Mouse (Mus musculus): ENCODE measurements at regions not wholly inside any gene's neighbourhood (a gene's known extent, or its start where the extent isn't known, plus 50 kb on each side); places are given as distances from the start of the nearest gene placed in this dataset.

GRCm38 (mm10) chr3:56830315-56831097, 471.3 kb downstream of the Tm4sf1 start:
- DNase-seq (ENCODE audit: extremely low spot score in 1 of 2, low spot score in 1 of 2) = no peak

DNA sequence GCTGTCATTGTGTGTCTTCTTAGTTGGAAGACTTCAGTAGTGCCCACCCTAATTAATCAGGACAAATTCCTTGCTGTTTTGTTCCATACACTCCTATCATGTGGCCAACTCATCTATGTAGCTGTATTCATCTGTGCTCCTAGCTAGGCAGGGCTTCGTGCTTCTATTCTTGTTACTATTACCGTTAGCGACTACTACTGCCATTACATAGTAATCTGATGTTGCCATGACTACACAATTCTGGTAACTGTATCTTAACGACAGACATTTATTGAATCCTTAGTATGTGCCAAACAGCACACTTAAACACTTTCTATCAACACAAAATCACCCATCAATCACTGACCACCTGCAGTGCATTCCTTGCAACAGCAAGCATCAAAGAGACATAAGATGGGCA, 477.6 kb downstream of the Tm4sf1 start:
- DNase-seq (ENCODE audit: extremely low spot score in 1 of 2, low spot score in 1 of 2) = no peak

DNA sequence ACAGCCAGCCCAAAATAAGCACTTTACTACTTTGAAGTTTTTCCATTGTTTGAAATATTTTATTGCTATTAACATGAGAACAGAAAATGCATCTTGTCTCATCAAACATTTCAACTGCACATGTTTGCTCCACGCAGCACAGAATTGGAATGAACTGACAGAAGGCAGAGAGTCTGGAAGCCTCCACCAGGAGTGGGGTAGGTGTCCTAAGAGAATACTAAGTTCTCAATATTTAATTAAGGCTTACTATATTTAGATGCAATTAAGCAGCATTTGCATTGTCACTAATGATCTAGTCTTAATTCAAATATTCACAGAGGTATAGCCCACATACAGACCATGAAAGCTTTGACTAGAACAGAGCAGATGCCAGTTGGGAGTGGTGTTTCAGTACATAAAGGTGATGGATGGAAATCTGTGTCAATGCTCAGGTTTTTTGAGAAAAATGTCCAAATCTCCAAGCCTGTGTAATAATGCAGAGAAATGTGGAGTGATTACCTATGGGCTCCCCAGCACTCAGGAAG, 491.2 kb downstream of the Tm4sf1 start:
- DNase-seq (ENCODE audit: extremely low spot score in 1 of 2, low spot score in 1 of 2) = no peak

DNA sequence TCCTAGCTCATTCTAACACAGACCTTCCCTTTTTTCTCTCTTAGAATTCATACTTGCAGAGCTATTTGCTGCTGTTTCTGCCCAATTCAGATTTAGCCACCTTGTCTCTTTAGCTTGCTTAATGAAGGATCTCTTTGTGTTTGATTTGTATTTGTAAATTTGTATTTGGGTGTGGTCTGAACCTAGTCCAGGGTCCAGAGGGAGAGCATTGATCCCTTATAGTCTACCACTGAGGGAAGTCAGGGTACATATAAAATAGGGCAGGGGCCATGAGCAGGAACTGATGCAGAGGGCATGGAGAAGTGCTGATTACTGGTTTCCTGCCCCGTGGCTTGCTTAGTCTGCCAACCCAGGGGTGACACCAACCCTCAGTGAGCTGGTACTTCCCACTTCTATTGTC, 508.7 kb downstream of the Tm4sf1 start:
- no peak for DNase-seq (ENCODE audit: extremely low spot score in 1 of 2, low spot score in 1 of 2)

DNA sequence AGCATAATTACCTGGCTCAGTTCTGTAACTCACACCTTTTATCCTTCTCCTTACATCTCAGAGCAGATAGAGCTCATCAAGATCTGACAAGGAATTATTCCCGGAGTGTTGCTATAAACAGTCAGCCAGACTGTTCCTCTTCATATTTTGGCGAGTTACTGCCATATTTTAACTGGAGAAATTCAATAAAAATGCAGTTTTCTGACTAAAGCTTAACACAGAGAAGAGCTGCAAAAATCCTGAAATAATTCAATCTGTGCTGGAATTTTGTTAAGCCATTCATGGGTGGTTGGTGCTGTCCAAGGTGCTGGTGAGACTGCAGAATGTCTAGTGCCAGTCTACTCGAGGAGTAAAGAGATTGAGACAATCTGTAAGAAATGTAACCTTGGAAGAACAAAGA, 512.6 kb downstream of the Tm4sf1 start:
- DNase-seq (ENCODE audit: extremely low spot score in 1 of 2, low spot score in 1 of 2) = no peak

DNA sequence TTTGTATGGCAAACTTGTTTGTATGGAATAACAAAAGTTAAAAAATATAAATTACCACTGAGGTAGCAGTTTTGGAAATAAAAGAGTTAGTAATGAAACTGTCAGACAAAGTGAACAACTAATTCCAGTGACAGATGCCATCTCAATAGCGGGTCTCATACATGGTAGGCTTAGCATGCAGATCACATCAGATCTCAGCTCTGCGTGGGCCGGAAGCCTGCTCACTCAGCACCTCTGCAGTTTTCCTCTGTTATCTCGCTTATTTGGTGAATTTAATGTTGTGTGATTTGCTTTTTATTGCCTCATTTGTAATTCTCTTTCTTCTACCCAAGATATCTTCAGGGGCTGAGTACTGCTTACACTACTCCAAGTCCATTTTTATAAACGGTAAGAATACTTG, 527.9 kb downstream of the Tm4sf1 start:
- DNase-seq (ENCODE audit: extremely low spot score in 1 of 2, low spot score in 1 of 2) = no peak

- no peak for DNase-seq (ENCODE audit: extremely low spot score in 1 of 2, low spot score in 1 of 2)
Measured at GRCm38 (mm10) chr3:56770225-56770624, 531.6 kb downstream of the Tm4sf1 start.

DNA sequence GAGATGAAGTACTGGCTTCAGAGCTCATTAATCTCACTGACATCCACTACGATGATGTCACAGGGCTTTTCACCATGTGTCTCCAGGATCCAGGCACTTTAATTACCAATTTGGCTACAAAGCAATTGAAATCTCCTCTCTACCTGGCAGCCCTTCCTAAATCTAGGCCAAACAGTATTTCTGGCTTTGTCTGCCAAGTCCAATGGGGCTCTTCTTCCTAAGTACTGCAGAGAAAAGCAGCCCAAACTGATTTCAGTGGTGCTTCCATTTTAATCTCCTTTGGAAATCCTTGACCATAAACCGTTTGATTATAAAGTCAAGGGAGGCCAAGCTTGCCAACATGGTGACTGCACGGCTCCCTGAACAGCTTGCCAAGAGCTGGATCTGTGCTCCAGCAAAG, 534.7 kb downstream of the Tm4sf1 start:
- no peak for DNase-seq (ENCODE audit: extremely low spot score in 1 of 2, low spot score in 1 of 2)

DNA sequence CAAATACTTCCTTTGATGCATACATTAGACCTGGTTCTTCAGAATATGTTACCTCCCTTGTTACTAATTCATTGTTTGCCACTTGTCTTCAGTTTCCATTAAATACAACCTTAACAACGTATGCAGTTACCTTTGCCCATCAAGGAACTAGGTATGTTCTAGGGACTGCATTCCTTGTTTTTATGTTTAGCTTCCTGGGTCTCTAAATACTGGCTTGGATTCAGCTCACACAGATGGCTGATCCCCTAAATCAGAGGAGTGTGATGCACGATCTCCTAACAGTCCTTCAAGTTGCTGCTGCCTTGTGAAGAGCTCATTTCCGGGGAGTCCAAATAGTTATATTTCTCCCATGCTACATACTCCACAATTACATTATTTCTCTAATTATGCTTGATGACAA, 537.5 kb downstream of the Tm4sf1 start:
- no peak for DNase-seq (ENCODE audit: extremely low spot score in 1 of 2, low spot score in 1 of 2)

- no peak for DNase-seq (ENCODE audit: extremely low spot score in 1 of 2, low spot score in 1 of 2)
Measured at GRCm38 (mm10) chr3:56763896-56764295, 537.9 kb downstream of the Tm4sf1 start.

DNA sequence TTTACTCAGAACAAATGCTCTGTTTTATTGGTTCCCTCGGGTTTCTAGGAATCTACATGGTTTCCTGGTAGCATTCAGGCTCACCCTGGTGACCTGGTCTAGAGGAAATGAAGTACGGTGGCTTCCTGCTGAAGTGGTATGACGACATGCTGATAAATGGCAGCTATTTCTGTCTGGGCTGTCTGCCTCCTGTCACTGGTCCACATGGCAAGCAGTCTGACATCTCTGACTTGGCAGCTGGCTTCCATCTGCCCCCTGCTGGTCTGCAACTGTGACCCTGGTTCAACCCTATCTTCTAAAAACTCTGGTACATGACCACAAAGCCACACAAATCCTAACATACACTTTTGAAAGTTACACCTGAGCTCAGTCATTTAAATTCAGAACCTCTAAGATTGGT, 548.1 kb downstream of the Tm4sf1 start:
- DNase-seq (ENCODE audit: extremely low spot score in 1 of 2, low spot score in 1 of 2) = no peak

GRCm38 (mm10) chr3:56751926-56752325, 549.9 kb downstream of the Tm4sf1 start:
- no peak for DNase-seq (ENCODE audit: extremely low spot score in 1 of 2, low spot score in 1 of 2)

DNA sequence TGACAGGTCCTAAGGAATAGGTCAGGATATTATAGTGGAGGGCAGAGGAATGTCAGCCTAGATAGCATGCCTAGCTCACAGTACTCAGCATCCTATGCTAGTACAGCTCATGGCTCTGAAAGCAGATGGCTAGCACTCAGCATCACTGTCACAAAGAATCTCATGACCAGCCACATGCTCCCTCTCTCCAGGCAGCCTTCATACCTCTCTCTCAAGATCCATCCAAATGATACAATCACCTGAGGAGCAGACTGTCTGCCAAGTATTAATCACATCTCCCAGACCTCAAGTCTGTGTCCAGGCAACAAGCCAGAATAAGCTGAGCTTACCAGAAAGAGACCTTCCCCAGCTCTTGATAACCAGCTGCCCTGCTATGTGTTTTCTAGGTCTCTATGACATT, 557.4 kb upstream of the Nbea start:
- no peak for DNase-seq (ENCODE audit: extremely low spot score in 1 of 2, low spot score in 1 of 2)

DNA sequence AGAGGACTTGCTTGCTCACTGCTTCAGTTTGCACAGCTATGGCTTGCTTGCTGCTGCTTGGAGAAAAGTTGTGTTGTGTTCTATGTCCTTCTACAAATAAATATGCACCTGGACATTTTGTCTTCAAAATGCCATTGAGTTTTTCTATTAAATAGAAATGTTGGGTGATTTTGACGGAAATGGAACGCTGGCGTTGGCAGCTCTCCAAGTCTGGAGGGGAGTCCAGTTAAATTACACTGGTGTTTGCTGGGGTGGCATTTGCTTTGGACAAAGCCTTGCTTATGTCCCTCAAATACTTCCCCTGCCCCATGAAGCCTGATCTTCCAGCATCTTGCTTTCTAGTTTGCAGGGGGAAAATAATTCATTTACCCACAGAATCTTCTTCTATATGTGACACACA, 556.0 kb upstream of the Nbea start:
- DNase-seq (ENCODE audit: extremely low spot score in 1 of 2, low spot score in 1 of 2) = no peak

DNA sequence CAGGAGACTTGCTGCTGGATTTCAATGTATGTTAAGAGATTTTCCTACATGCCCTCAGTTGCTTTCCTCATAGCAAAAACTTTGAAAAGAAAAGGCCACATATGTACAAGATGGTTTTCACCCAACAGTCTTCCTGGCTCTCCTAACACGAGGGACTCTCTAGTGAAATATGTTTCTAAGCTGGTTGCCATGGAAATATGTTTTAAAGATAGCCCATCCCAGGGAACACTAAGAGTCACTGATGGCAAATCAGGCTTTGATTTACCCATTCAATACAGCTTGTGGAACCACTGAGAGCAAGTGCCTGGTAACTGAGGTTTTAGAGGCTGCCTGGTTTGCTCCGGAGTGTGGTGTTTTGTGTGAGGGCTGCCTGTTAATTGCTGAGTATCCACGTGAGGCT, 547.3 kb upstream of the Nbea start:
- DNase-seq (ENCODE audit: extremely low spot score in 1 of 2, low spot score in 1 of 2) = no peak

- no peak for DNase-seq (ENCODE audit: extremely low spot score in 1 of 2, low spot score in 1 of 2)
Measured at GRCm38 (mm10) chr3:56724991-56725390, 541.5 kb upstream of the Nbea start.

- DNase-seq (ENCODE audit: extremely low spot score in 1 of 2, low spot score in 1 of 2) = no peak
Measured at GRCm38 (mm10) chr3:56708260-56708659, 524.8 kb upstream of the Nbea start.

- DNase-seq (ENCODE audit: extremely low spot score in 1 of 2, low spot score in 1 of 2) = no peak
Measured at GRCm38 (mm10) chr3:56707312-56707711, 523.8 kb upstream of the Nbea start.

DNA sequence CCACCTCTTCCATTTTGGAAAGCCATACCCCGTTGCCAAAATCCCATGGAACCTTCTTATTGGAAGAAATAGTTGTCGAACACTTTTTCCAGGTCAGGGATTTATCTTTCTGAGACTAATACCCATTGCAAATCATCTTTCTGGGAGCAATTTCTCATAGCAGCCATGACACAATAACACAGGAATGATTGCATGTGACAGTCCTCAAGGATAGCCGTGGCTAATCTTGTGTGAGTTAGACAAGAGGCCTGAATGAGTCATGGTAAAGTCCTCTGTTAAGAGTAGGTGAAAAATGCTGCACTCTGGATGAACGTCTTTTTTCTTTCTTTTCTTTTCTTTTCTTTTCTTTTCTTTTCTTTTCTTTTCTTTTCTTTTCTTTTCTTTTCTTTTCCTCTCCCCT, 522.5 kb upstream of the Nbea start:
- DNase-seq (ENCODE audit: extremely low spot score in 1 of 2, low spot score in 1 of 2) = no peak

GRCm38 (mm10) chr3:56698941-56699340, 515.4 kb upstream of the Nbea start:
- DNase-seq (ENCODE audit: extremely low spot score in 1 of 2, low spot score in 1 of 2) = no peak

- peak in 1 of 2 experiments; percentile 16 for DNase-seq (ENCODE audit: extremely low spot score in 1 of 2, low spot score in 1 of 2)
Measured at GRCm38 (mm10) chr3:56698248-56698647, 514.7 kb upstream of the Nbea start.

- DNase-seq (ENCODE audit: extremely low spot score in 1 of 2, low spot score in 1 of 2) = no peak
Measured at GRCm38 (mm10) chr3:56681031-56681430, 497.5 kb upstream of the Nbea start.

DNA sequence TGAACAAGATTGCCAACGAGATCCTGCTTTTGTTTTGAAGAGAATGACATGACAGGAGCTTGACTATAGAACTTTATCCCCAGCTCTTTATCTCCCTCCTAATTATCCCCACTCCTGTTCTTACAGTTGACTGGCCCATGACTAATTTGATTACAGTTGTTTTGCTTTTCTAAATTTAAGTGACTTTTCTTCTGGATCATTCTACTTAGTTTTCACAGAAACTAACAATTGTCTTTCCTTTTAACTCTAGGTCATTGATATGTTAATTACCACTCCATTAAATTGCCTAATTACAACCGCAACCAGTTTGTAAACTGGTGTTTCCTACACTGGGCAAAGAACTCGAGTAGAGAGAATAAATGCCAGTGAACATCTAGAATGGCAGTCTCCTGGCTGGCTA, 485.3 kb upstream of the Nbea start:
- no peak for DNase-seq (ENCODE audit: extremely low spot score in 1 of 2, low spot score in 1 of 2)
